8 mouse cellular contexts compared by ENCODE assay signal in genomic region chr2:52959291-52959621, GRCm38 (mm10).
DNase-seq lines count a peak whose midpoint lies in the region; ATAC-seq and TF ChIP-seq lines count a peak whose summit lies in the region.

No protein-coding gene starts in this region.

- H3K27ac ChIP-seq in heart, embryonic 14.5 days (replicated peaks in 1 of 2; ENCODE audit: control insufficient read depth in 1 of 2, insufficient read depth in 1 of 2, low read depth in 2 of 2, low read length in 2 of 2): no peak overlapping the region
- H3K27ac ChIP-seq in embryonic facial prominence, embryonic 13.5 days: peak overlapping the region; percentile 75
- H3K27ac ChIP-seq in intestine, embryonic 14.5 days (ENCODE audit: low read depth): peak overlapping the region; percentile 67

- no peak overlapping the region for H3ac ChIP-seq in myocyte (ENCODE audit: control insufficient read depth, insufficient read length)

- no peaks in the 10 kb centered on the region for H3K79me2 ChIP-seq in myocyte (ENCODE audit: control insufficient read depth, insufficient read depth)

- H3K9me3 ChIP-seq in heart, embryonic 14.5 days (ENCODE audit: control insufficient read depth, low read length): no peaks in the 10 kb centered on the region
- H3K9me3 ChIP-seq in embryonic facial prominence, embryonic 13.5 days: no peaks in the 10 kb centered on the region
- 0 out of 2 replicates have a peak, but pooled peaks cover 3% of the 10 kb centered on the region for H3K9me3 ChIP-seq in intestine, embryonic 14.5 days (ENCODE audit: control insufficient read depth, low read length)

- peak overlapping the region; percentile 17 to 21; a peak in 3 of 4 replicates for H3K4me3 ChIP-seq in heart, embryonic 14.5 days (ENCODE audit: control insufficient read depth in 1 of 2, insufficient read depth in 1 of 2, low read depth in 1 of 2, low read length in 2 of 2)
- 0 out of 2 replicates have a peak overlapping the region, but pooled peaks have one; percentile 3 for H3K4me3 ChIP-seq in embryonic facial prominence, embryonic 13.5 days
- 0 out of 2 replicates have a peak overlapping the region, but pooled peaks have one; percentile 6 for H3K4me3 ChIP-seq in intestine, embryonic 14.5 days (ENCODE audit: low read depth, low read length)
- no peak overlapping the region for H3K4me3 ChIP-seq in myocyte

- no peak for ATAC-seq in heart, embryonic 14.5 days (ENCODE audit: insufficient number of reproducible peaks, insufficient read depth, low FRiP score, low read depth)
- ATAC-seq in embryonic facial prominence, embryonic 13.5 days (ENCODE audit: insufficient number of reproducible peaks, insufficient read depth, low FRiP score, low TSS enrichment, low read depth): no peak
- no peak for ATAC-seq in intestine, embryonic 14.5 days (replicated peaks; ENCODE audit: low FRiP score, low TSS enrichment, low read depth)

- no peaks in the 10 kb centered on the region for H3K36me3 ChIP-seq in heart, embryonic 14.5 days (ENCODE audit: control insufficient read depth, insufficient read depth, low read length)
- H3K36me3 ChIP-seq in embryonic facial prominence, embryonic 13.5 days: no peaks in the 10 kb centered on the region
- no peaks in the 10 kb centered on the region for H3K36me3 ChIP-seq in intestine, embryonic 14.5 days (ENCODE audit: control insufficient read depth, insufficient read depth, low read length)
- H3K36me3 ChIP-seq in myocyte (ENCODE audit: control insufficient read depth, insufficient read depth): no peaks in the 10 kb centered on the region

- peak overlapping the region; percentile 66 for H3K4me2 ChIP-seq in heart, embryonic 14.5 days (ENCODE audit: low read length)
- peak overlapping the region; percentile 50 for H3K4me2 ChIP-seq in embryonic facial prominence, embryonic 13.5 days
- peak overlapping the region; percentile 47 for H3K4me2 ChIP-seq in intestine, embryonic 14.5 days (ENCODE audit: low read length)
- peak overlapping the region; percentile 74 for H3K4me2 ChIP-seq in myocyte (ENCODE audit: low read depth)

- H3K27me3 ChIP-seq in heart, embryonic 14.5 days (ENCODE audit: control insufficient read depth, insufficient read depth, low read length): no peaks in the 10 kb centered on the region
- H3K27me3 ChIP-seq in embryonic facial prominence, embryonic 13.5 days: no peaks in the 10 kb centered on the region
- H3K27me3 ChIP-seq in intestine, embryonic 14.5 days (replicated peaks; ENCODE audit: control insufficient read depth, insufficient read depth, low read length): no peaks in the 10 kb centered on the region
- no peaks in the 10 kb centered on the region for H3K27me3 ChIP-seq in myocyte (ENCODE audit: control insufficient read depth, insufficient read depth, insufficient read length)

- no peak for DNase-seq in heart, adult 8-10 months (ENCODE audit: low spot score)
- no peak for DNase-seq in intestine, embryonic 14.5 days (ENCODE audit: low spot score)
- no peak for DNase-seq in layer of hippocampus, postnatal 10 days (ENCODE audit: low spot score in 2 of 2)
- DNase-seq in thymus, postnatal 0 days (ENCODE audit: low spot score): no peak
- DNase-seq in adrenal gland, postnatal 36 days: no peak

- peaks cover 10 to 14% of the 10 kb centered on the region in 2 experiments for H3K4me1 ChIP-seq in heart, embryonic 14.5 days (ENCODE audit: control insufficient read depth in 2 of 2, insufficient read depth in 2 of 2, low read length in 2 of 2)
- H3K4me1 ChIP-seq in embryonic facial prominence, embryonic 13.5 days: peaks cover 59% of the 10 kb centered on the region
- peaks cover 39% of the 10 kb centered on the region for H3K4me1 ChIP-seq in intestine, embryonic 14.5 days (replicated peaks; ENCODE audit: control insufficient read depth, insufficient read depth, low read length)

- TF ChIP-seq POLR2A in myocyte (IDR thresholded peaks at IDR 0.05; ENCODE audit: insufficient read length, low read depth): no peak

- H3K9ac ChIP-seq in heart, embryonic 14.5 days (ENCODE audit: low read length): peak overlapping the region; percentile 49
- H3K9ac ChIP-seq in embryonic facial prominence, embryonic 13.5 days: no peak overlapping the region
- H3K9ac ChIP-seq in intestine, embryonic 14.5 days (ENCODE audit: low read length): peak overlapping the region; percentile 29

TF ChIP-seq in myocyte, 11 proteins besides CTCF, POLR2A, EP300 and RAD21:
- no peak for TF ChIP-seq MYOD1 (IDR thresholded peaks at IDR 0.05; ENCODE audit: control insufficient read depth in 1 of 3, insufficient read length in 2 of 3, low read depth in 2 of 3)
- TF ChIP-seq CEBPB (IDR thresholded peaks at IDR 0.05; ENCODE audit: insufficient read depth, poor library complexity, severe bottlenecking): no peak
- no peak for TF ChIP-seq POLR2AphosphoS2 (IDR thresholded peaks at IDR 0.05; ENCODE audit: insufficient read length, low read depth)
- TF ChIP-seq E2F4 (IDR thresholded peaks at IDR 0.05; ENCODE audit: insufficient read depth): no peak
- no peak for TF ChIP-seq USF1 (IDR thresholded peaks at IDR 0.05; ENCODE audit: low read depth)
- TF ChIP-seq MYOG (IDR thresholded peaks at IDR 0.05; ENCODE audit: control insufficient read depth in 1 of 3, insufficient read depth in 1 of 3, insufficient read length in 2 of 3, low read depth in 2 of 3): no peak
- TF ChIP-seq SRF (IDR thresholded peaks at IDR 0.05; ENCODE audit: control insufficient read depth, insufficient read length, low read depth): no peak
- TF ChIP-seq REST (IDR thresholded peaks at IDR 0.05; ENCODE audit: insufficient read depth, insufficient read length): no peak
- TF ChIP-seq TCF12 (IDR thresholded peaks at IDR 0.05; ENCODE audit: insufficient read depth, poor library complexity, severe bottlenecking): no peak
- no peak for TF ChIP-seq MAX (IDR thresholded peaks at IDR 0.05; ENCODE audit: low read depth)
- TF ChIP-seq TCF3 (IDR thresholded peaks at IDR 0.05; ENCODE audit: insufficient read length, low read depth): no peak
TF ChIP-seq in myocyte: peak in this region for 0.

Comparison
In these comparisons a context has a peak if more than half of its experiments do, and no peak if none do; other contexts are left out.
1. H3K27ac ChIP-seq: peak in embryonic facial prominence, embryonic 13.5 days (single experiment) and intestine, embryonic 14.5 days (single experiment); none in heart, embryonic 14.5 days (0 of 2).
2. Peak in every context shown above with its lines, with median percentiles within 50 percentile points of each other: H3K4me2 ChIP-seq.